Mouse (Mus musculus): ENCODE results near the gene Cox20. TPM values are rescaled to one million over a fixed set of nuclear protein-coding genes. Genes with fewer than 3 reads are reported as not detected.

The Cox20 gene
- polyA plus RNA-seq, 1 experiment from 2014 or later, result 97.8 TPM

- Histone ChIP-seq H3K4me1 (ENCODE audit: control insufficient read depth, insufficient read depth, low read depth, low read length) (peaks cover under 1% of the 10 kb centered on the region; the same call in 1 of the 2 replicates), H3K9ac (ENCODE audit: low read depth, low read length) (no peak overlapping the region), H3K36me3 (ENCODE audit: control insufficient read depth, insufficient read depth, low read length) (peaks cover 51% of the 10 kb centered on the region), H3K27ac (ENCODE audit: low read depth, low read length) (no peak overlapping the region), H3K27me3 (replicated peaks; ENCODE audit: control insufficient read depth, insufficient read depth, low read length) (no peaks in the 10 kb centered on the region), H3K9me3 (ENCODE audit: control insufficient read depth, low read length) (no peaks in the 10 kb centered on the region), H3K4me3 (ENCODE audit: low read length) (no peak overlapping the region), H3K4me2 (ENCODE audit: low read length) (no peak overlapping the region)
- ATAC-seq, result no peak
- 80% methylated on average over 1 of the region's 1 CpGs for WGBS
Measured at GRCm38 (mm10) chr1:178326950-178327349, 8.0 kb downstream of the Cox20 start.

GRCm38 (mm10) chr1:178329017-178329416 is 10.1 kb downstream of the Cox20 start:
- WGBS, result 84% methylated on average over 5 of the region's 5 CpGs
- ATAC-seq, result no peak
- no peak overlapping the region for H3K9ac ChIP-seq (ENCODE audit: low read depth, low read length)
- H3K4me1 ChIP-seq (ENCODE audit: control insufficient read depth, insufficient read depth, low read depth, low read length), result peaks cover 9% of the 10 kb centered on the region
- no peak overlapping the region for H3K27ac ChIP-seq (ENCODE audit: low read depth, low read length)
- no peaks in the 10 kb centered on the region for H3K9me3 ChIP-seq (ENCODE audit: control insufficient read depth, low read length)
- no peaks in the 10 kb centered on the region for H3K27me3 ChIP-seq (replicated peaks; ENCODE audit: control insufficient read depth, insufficient read depth, low read length)
- no peak overlapping the region for H3K4me2 ChIP-seq (ENCODE audit: low read length)
- H3K4me3 ChIP-seq (ENCODE audit: low read length), result no peak overlapping the region
- H3K36me3 ChIP-seq (ENCODE audit: control insufficient read depth, insufficient read depth, low read length), result peaks cover 47% of the 10 kb centered on the region

GRCm38 (mm10) chr1:178329946-178330345 is 11.0 kb downstream of the Cox20 start:
- WGBS, result 72% methylated on average over 6 of the region's 6 CpGs
- no peak for ATAC-seq
- no peak overlapping the region for H3K4me2 ChIP-seq (ENCODE audit: low read length)
- H3K9me3 ChIP-seq (ENCODE audit: control insufficient read depth, low read length), result no peaks in the 10 kb centered on the region
- H3K4me3 ChIP-seq (ENCODE audit: low read length), result no peak overlapping the region
- no peak overlapping the region for H3K9ac ChIP-seq (ENCODE audit: low read depth, low read length)
- peaks cover 16% of the 10 kb centered on the region for H3K4me1 ChIP-seq (ENCODE audit: control insufficient read depth, insufficient read depth, low read depth, low read length)
- peaks cover 41% of the 10 kb centered on the region for H3K36me3 ChIP-seq (ENCODE audit: control insufficient read depth, insufficient read depth, low read length)
- H3K27me3 ChIP-seq (replicated peaks; ENCODE audit: control insufficient read depth, insufficient read depth, low read length), result no peaks in the 10 kb centered on the region
- no peak overlapping the region for H3K27ac ChIP-seq (ENCODE audit: low read depth, low read length)

GRCm38 (mm10) chr1:178335860-178336261 is 16.9 kb downstream of the Cox20 start:
- Histone ChIP-seq H3K4me3 (ENCODE audit: low read length) (peak overlapping the region; percentile 99), H3K9ac (ENCODE audit: low read depth, low read length) (peak overlapping the region; percentile 98), H3K36me3 (ENCODE audit: control insufficient read depth, insufficient read depth, low read length) (peaks cover 18% of the 10 kb centered on the region), H3K4me2 (ENCODE audit: low read length) (peak overlapping the region; percentile 73), H3K4me1 (ENCODE audit: control insufficient read depth, insufficient read depth, low read depth, low read length) (peaks cover 23% of the 10 kb centered on the region), H3K9me3 (ENCODE audit: control insufficient read depth, low read length) (no peaks in the 10 kb centered on the region), H3K27me3 (replicated peaks; ENCODE audit: control insufficient read depth, insufficient read depth, low read length) (no peaks in the 10 kb centered on the region), H3K27ac (ENCODE audit: low read depth, low read length) (peak overlapping the region; percentile 99)
- WGBS, result under 1% methylated on average over 16 of the region's 16 CpGs
- no peak for ATAC-seq

GRCm38 (mm10) chr1:178336289-178336775 is 17.4 kb downstream of the Cox20 start:
- Histone ChIP-seq H3K27ac (ENCODE audit: low read depth, low read length) (peak overlapping the region; percentile 99), H3K36me3 (ENCODE audit: control insufficient read depth, insufficient read depth, low read length) (peaks cover 14% of the 10 kb centered on the region), H3K9me3 (ENCODE audit: control insufficient read depth, low read length) (no peaks in the 10 kb centered on the region), H3K9ac (ENCODE audit: low read depth, low read length) (peak overlapping the region; percentile 98), H3K27me3 (replicated peaks; ENCODE audit: control insufficient read depth, insufficient read depth, low read length) (no peaks in the 10 kb centered on the region), H3K4me1 (ENCODE audit: control insufficient read depth, insufficient read depth, low read depth, low read length) (peaks cover 23% of the 10 kb centered on the region), H3K4me2 (ENCODE audit: low read length) (peak overlapping the region; percentile 73), H3K4me3 (ENCODE audit: low read length) (peak overlapping the region; percentile 99)
- peak; percentile 92 for ATAC-seq
- WGBS, result under 1% methylated on average over 41 of the region's 53 CpGs

GRCm38 (mm10) chr1:178336777-178337481 is 18.0 kb downstream of the Cox20 start:
- peak; percentile 68 for ATAC-seq
- peak overlapping the region; percentile 99 for H3K4me3 ChIP-seq (ENCODE audit: low read length)
- H3K27me3 ChIP-seq (replicated peaks; ENCODE audit: control insufficient read depth, insufficient read depth, low read length), result no peaks in the 10 kb centered on the region
- under 1% methylated on average over 74 of the region's 89 CpGs for WGBS
- peaks cover 23% of the 10 kb centered on the region for H3K4me1 ChIP-seq (ENCODE audit: control insufficient read depth, insufficient read depth, low read depth, low read length)
- H3K9me3 ChIP-seq (ENCODE audit: control insufficient read depth, low read length), result no peaks in the 10 kb centered on the region
- peak overlapping the region; percentile 99 for H3K27ac ChIP-seq (ENCODE audit: low read depth, low read length)
- peaks cover 10% of the 10 kb centered on the region for H3K36me3 ChIP-seq (ENCODE audit: control insufficient read depth, insufficient read depth, low read length)
- peak overlapping the region; percentile 13 for H3K4me2 ChIP-seq (ENCODE audit: low read length)
- peak overlapping the region; percentile 98 for H3K9ac ChIP-seq (ENCODE audit: low read depth, low read length)

GRCm38 (mm10) chr1:178337551-178338317 is 18.8 kb downstream of the Cox20 start, which contains the start of gene Hnrnpu:
Gene Hnrnpu (minus strand): TSS chr1:178337797.
- H3K4me3 ChIP-seq (ENCODE audit: low read length), result peak within 1 kb of the TSS; percentile 99
- under 1% methylated on average over 71 of the region's 73 CpGs for WGBS
- H3K9me3 ChIP-seq (ENCODE audit: control insufficient read depth, low read length), result no peaks in the 10 kb centered on the region
- no peaks in the 10 kb centered on the region for H3K27me3 ChIP-seq (replicated peaks; ENCODE audit: control insufficient read depth, insufficient read depth, low read length)
- peaks cover 23% of the 10 kb centered on the region for H3K4me1 ChIP-seq (ENCODE audit: control insufficient read depth, insufficient read depth, low read depth, low read length)
- H3K9ac ChIP-seq (ENCODE audit: low read depth, low read length), result peak within 1 kb of the TSS; percentile 98
- peak within 1 kb of the TSS; percentile 99 for H3K27ac ChIP-seq (ENCODE audit: low read depth, low read length)
- peaks cover 4% of the 10 kb centered on the region for H3K36me3 ChIP-seq (ENCODE audit: control insufficient read depth, insufficient read depth, low read length)
- peak; percentile 91 for ATAC-seq
- H3K4me2 ChIP-seq (ENCODE audit: low read length), result peak within 1 kb of the TSS; percentile 64

- H3K9ac ChIP-seq (ENCODE audit: low read depth, low read length), result peak overlapping the region; percentile 80
- ATAC-seq, result no peak
- no peaks in the 10 kb centered on the region for H3K9me3 ChIP-seq (ENCODE audit: control insufficient read depth, low read length)
- peak overlapping the region; percentile 99 for H3K27ac ChIP-seq (ENCODE audit: low read depth, low read length)
- H3K4me1 ChIP-seq (ENCODE audit: control insufficient read depth, insufficient read depth, low read depth, low read length), result peaks cover 18% of the 10 kb centered on the region
- peak overlapping the region; percentile 99 for H3K4me3 ChIP-seq (ENCODE audit: low read length)
- no peaks in the 10 kb centered on the region for H3K36me3 ChIP-seq (ENCODE audit: control insufficient read depth, insufficient read depth, low read length)
- 3% methylated on average over 6 of the region's 6 CpGs for WGBS
- H3K4me2 ChIP-seq (ENCODE audit: low read length), result peak overlapping the region; percentile 64
- no peaks in the 10 kb centered on the region for H3K27me3 ChIP-seq (replicated peaks; ENCODE audit: control insufficient read depth, insufficient read depth, low read length)
Measured at GRCm38 (mm10) chr1:178338318-178338641, 19.4 kb downstream of the Cox20 start.

GRCm38 (mm10) chr1:178340213-178340612 is 21.3 kb downstream of the Cox20 start:
- no peak overlapping the region for H3K9ac ChIP-seq (ENCODE audit: low read depth, low read length)
- no peaks in the 10 kb centered on the region for H3K27me3 ChIP-seq (replicated peaks; ENCODE audit: control insufficient read depth, insufficient read depth, low read length)
- H3K27ac ChIP-seq (ENCODE audit: low read depth, low read length), result no peak overlapping the region
- peaks cover 5% of the 10 kb centered on the region for H3K4me1 ChIP-seq (ENCODE audit: control insufficient read depth, insufficient read depth, low read depth, low read length)
- no peaks in the 10 kb centered on the region for H3K9me3 ChIP-seq (ENCODE audit: control insufficient read depth, low read length)
- H3K4me3 ChIP-seq (ENCODE audit: low read length), result no peak overlapping the region
- ATAC-seq, result no peak
- H3K36me3 ChIP-seq (ENCODE audit: control insufficient read depth, insufficient read depth, low read length), result no peaks in the 10 kb centered on the region
- H3K4me2 ChIP-seq (ENCODE audit: low read length), result no peak overlapping the region
- 97% methylated on average over 2 of the region's 2 CpGs for WGBS
